Mouse (Mus musculus): ENCODE results near the gene Rab11fip3. TPM values are rescaled to one million over a fixed set of nuclear protein-coding genes. Genes with fewer than 3 reads are reported as not detected.

The Rab11fip3 gene
- polyA plus RNA-seq, 1 experiment from 2014 or later = 15.8 TPM

GRCm38 (mm10) chr17:25947576-25947975, 121.8 kb downstream of the Rab11fip3 start:
- H3K9me3 ChIP-seq (ENCODE audit: control insufficient read depth, low read length) = no peaks in the 10 kb centered on the region
- no peak overlapping the region for H3K4me3 ChIP-seq (ENCODE audit: low read depth, low read length)
- no peak overlapping the region for H3K27ac ChIP-seq (replicated peaks; ENCODE audit: low read depth, low read length)
- H3K27me3 ChIP-seq (replicated peaks; ENCODE audit: control insufficient read depth, insufficient read depth, low read length) = peaks cover 27% of the 10 kb centered on the region
- peaks cover 7% of the 10 kb centered on the region for H3K4me1 ChIP-seq (ENCODE audit: control insufficient read depth, insufficient read depth, low read length)
- H3K9ac ChIP-seq (ENCODE audit: low read depth, low read length) = no peak overlapping the region
- WGBS = 76% methylated on average over 4 of the region's 4 CpGs
- DNase-seq (ENCODE audit: low spot score) (no peak), ATAC-seq (ENCODE audit: low read depth) (no peak)
- H3K36me3 ChIP-seq (ENCODE audit: control insufficient read depth, insufficient read depth, low read length) = no peaks in the 10 kb centered on the region
- H3K4me2 ChIP-seq (ENCODE audit: low read depth, low read length) = no peak overlapping the region

DNA sequence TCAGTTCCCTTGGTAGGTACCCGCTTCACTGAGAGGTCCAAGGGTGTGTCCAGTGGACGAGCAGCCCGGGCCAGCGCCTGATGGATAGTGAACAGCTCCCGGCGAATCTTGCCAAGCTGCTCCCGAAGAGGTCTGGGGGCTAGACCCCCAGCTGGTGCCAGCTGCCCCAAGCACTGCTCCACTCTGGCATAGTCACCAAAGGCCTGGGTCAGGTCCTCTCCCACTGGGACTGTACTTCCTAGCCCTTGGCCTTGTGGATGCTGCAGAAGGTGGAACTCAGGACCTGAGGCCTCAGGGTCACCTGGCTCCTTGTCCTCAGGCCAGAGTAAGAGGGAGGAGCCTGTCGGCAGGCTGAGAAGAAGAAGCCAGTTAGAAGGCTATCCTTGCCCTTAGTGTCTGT, 122.5 kb downstream of the Rab11fip3 start:
- H3K36me3 ChIP-seq (ENCODE audit: control insufficient read depth, insufficient read depth, low read length) = no peaks in the 10 kb centered on the region
- WGBS = 87% methylated on average over 7 of the region's 8 CpGs
- no peak overlapping the region for H3K27ac ChIP-seq (replicated peaks; ENCODE audit: low read depth, low read length)
- no peak for ATAC-seq (ENCODE audit: low read depth)
- H3K9me3 ChIP-seq (ENCODE audit: control insufficient read depth, low read length) = no peaks in the 10 kb centered on the region
- DNase-seq (ENCODE audit: low spot score) = no peak
- no peak overlapping the region for H3K4me2 ChIP-seq (ENCODE audit: low read depth, low read length)
- H3K27me3 ChIP-seq (replicated peaks; ENCODE audit: control insufficient read depth, insufficient read depth, low read length) = peaks cover 20% of the 10 kb centered on the region
- peaks cover 13% of the 10 kb centered on the region for H3K4me1 ChIP-seq (ENCODE audit: control insufficient read depth, insufficient read depth, low read length)
- no peak overlapping the region for H3K9ac ChIP-seq (ENCODE audit: low read depth, low read length)
- H3K4me3 ChIP-seq (ENCODE audit: low read depth, low read length) = no peak overlapping the region

DNA sequence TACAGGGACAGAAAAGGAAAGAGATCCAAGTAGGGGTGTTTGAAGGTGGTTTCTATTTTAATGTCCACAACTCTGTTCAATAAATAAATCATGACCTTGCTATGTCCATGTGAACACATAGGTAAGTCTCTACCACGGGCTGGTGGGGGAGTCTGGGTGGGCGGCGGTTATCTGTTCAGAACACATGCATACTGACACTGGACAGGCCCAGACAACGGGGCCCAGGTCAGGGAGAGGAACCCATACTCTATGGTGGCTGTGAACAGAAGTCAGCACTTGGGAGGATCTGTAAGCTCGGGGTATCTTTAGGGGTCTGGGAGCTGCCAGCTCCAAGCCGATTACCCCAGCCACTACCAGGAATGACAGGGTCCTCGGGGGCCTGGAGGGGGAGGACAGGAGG, 123.0 kb downstream of the Rab11fip3 start:
- DNase-seq (ENCODE audit: low spot score) (no peak), ATAC-seq (ENCODE audit: low read depth) (no peak)
- peaks cover 10% of the 10 kb centered on the region for H3K4me1 ChIP-seq (ENCODE audit: control insufficient read depth, insufficient read depth, low read length)
- peaks cover 14% of the 10 kb centered on the region for H3K27me3 ChIP-seq (replicated peaks; ENCODE audit: control insufficient read depth, insufficient read depth, low read length)
- no peak overlapping the region for H3K27ac ChIP-seq (replicated peaks; ENCODE audit: low read depth, low read length)
- no peak overlapping the region for H3K9ac ChIP-seq (ENCODE audit: low read depth, low read length)
- 74% methylated on average over 7 of the region's 7 CpGs for WGBS
- no peaks in the 10 kb centered on the region for H3K9me3 ChIP-seq (ENCODE audit: control insufficient read depth, low read length)
- no peak overlapping the region for H3K4me2 ChIP-seq (ENCODE audit: low read depth, low read length)
- H3K36me3 ChIP-seq (ENCODE audit: control insufficient read depth, insufficient read depth, low read length) = no peaks in the 10 kb centered on the region
- no peak overlapping the region for H3K4me3 ChIP-seq (ENCODE audit: low read depth, low read length)

DNA sequence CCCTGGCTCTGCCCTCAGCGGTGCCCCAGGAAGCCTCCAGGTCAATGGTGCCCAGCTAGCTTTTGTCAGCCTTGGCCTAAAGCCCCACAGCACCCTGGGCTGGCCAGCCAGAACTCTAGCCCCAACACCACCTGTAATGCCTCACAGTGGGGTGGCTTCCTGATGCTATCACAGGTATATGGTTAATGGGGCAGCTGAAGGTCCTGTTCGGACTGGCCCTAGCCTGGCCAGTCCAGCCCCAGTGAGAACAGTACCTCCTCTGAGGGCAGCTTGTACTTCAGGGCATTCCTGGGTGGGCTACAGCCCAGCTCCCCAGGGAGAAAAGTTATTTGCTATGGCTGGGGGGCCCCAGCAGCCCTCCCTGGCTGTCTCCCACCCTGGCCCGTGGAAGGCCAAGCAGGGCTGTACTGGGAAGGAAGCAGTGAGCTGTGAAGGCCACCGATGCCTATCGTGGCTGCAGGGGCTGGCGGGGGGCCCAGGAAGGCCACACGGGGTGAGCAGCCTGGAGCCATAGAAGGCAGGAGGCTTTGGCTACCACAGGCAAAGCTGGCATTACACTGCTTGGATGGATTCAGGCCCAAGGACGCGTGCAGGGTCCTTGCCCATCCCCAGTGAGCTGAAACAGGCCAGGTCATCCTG, 123.7 kb downstream of the Rab11fip3 start:
- Histone ChIP-seq H3K9me3 (ENCODE audit: control insufficient read depth, low read length) (no peaks in the 10 kb centered on the region), H3K27ac (replicated peaks; ENCODE audit: low read depth, low read length) (no peak overlapping the region), H3K4me3 (ENCODE audit: low read depth, low read length) (no peak overlapping the region), H3K4me1 (ENCODE audit: control insufficient read depth, insufficient read depth, low read length) (peaks cover 12% of the 10 kb centered on the region), H3K27me3 (replicated peaks; ENCODE audit: control insufficient read depth, insufficient read depth, low read length) (peaks cover 7% of the 10 kb centered on the region), H3K36me3 (ENCODE audit: control insufficient read depth, insufficient read depth, low read length) (no peaks in the 10 kb centered on the region), H3K4me2 (ENCODE audit: low read depth, low read length) (no peak overlapping the region), H3K9ac (ENCODE audit: low read depth, low read length) (no peak overlapping the region)
- 62% methylated on average over 7 of the region's 9 CpGs for WGBS
- ATAC-seq (ENCODE audit: low read depth) = no peak
- DNase-seq (ENCODE audit: low spot score) = no peak

DNA sequence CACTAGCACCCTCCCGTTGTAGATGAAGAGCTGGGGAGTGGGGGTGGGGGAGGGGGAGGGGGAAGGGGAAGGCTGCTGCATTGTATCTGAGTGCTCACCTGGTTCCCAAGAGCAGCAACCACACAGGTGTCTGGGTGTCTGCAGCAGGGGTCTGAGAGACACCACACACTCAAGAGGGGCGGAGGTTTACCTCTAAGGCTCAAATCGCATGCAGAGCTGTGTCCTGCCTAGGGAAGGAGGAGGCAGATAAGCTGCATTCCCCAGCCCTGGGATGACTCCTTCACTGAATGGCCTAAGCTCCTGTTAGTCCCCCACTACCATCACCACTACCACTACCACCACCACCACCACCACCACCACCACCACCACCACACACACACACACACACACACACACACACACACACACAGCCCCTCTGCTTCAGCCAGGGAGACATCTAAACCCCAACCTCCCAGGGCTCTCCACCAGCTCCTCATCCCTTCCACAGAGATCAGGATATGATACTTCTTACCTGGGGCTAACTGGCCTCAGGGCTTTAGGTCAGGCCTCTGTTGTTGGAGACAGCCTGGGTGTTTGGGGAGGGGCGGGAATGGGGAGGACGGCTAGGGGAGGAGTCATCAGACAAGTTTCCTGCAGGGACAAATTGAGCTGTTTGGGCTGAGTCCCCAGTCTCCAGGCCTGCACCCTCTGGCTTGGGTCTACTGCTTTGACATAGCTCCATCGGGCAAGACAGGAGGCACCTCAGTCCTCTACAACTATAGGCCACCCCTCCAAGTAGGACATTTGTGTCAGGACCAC, 124.8 kb downstream of the Rab11fip3 start, which contains the start of the genes Pigq and Nhlrc4:
Pigq (minus strand) TSS at position 571 of the 798 bp plus-strand sequence.
Nhlrc4 (minus strand) TSS at position 596 of the 798 bp plus-strand sequence.
- DNase-seq (ENCODE audit: low spot score) (no peak), ATAC-seq (ENCODE audit: low read depth) (no peak)
- WGBS = 53% methylated on average over 4 of the region's 6 CpGs

DNA sequence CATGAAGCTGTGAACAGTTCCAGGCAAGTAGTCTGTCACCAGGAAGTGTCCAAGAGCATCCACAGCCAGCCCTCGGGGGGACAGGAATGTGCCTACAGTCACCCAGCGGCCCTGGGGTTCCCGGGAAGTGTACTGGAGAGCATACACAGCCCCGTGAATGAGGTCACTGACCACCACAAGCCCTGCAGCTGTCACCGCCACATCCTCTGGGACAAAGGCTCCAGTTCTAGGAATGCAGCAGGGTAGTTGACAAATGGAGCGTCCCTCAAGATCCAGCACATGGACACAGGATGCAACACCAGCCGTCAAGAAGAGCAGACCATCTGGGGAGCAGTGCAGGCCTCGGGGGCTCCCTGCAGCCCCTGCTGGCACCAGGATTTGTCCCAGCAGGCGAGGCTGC, 125.6 kb downstream of the Rab11fip3 start:
- no peak overlapping the region for H3K27ac ChIP-seq (replicated peaks; ENCODE audit: low read depth, low read length)
- H3K36me3 ChIP-seq (ENCODE audit: control insufficient read depth, insufficient read depth, low read length) = no peaks in the 10 kb centered on the region
- no peak overlapping the region for H3K9ac ChIP-seq (ENCODE audit: low read depth, low read length)
- H3K27me3 ChIP-seq (replicated peaks; ENCODE audit: control insufficient read depth, insufficient read depth, low read length) = no peaks in the 10 kb centered on the region
- no peak overlapping the region for H3K4me2 ChIP-seq (ENCODE audit: low read depth, low read length)
- H3K4me1 ChIP-seq (ENCODE audit: control insufficient read depth, insufficient read depth, low read length) = peaks cover 18% of the 10 kb centered on the region
- H3K9me3 ChIP-seq (ENCODE audit: control insufficient read depth, low read length) = no peaks in the 10 kb centered on the region
- no peak for DNase-seq (ENCODE audit: low spot score)
- H3K4me3 ChIP-seq (ENCODE audit: low read depth, low read length) = no peak overlapping the region
- WGBS = 69% methylated on average over 9 of the region's 9 CpGs
- ATAC-seq (ENCODE audit: low read depth) = no peak

More for the DNA sequence above, 124.8 kb downstream of the Rab11fip3 start, which contains the start of the genes Pigq and Nhlrc4:
- Histone ChIP-seq H3K36me3 (ENCODE audit: control insufficient read depth, insufficient read depth, low read length) (no peaks in the 10 kb centered on the region), H3K9me3 (ENCODE audit: control insufficient read depth, low read length) (no peaks in the 10 kb centered on the region), H3K4me1 (ENCODE audit: control insufficient read depth, insufficient read depth, low read length) (peaks cover 18% of the 10 kb centered on the region), H3K9ac (ENCODE audit: low read depth, low read length) (no peak within 1 kb of the TSS), H3K4me3 (ENCODE audit: low read depth, low read length) (no peak within 1 kb of the TSS), H3K4me2 (ENCODE audit: low read depth, low read length) (no peak within 1 kb of the TSS), H3K27me3 (replicated peaks; ENCODE audit: control insufficient read depth, insufficient read depth, low read length) (no peaks in the 10 kb centered on the region), H3K27ac (replicated peaks; ENCODE audit: low read depth, low read length) (no peak within 1 kb of the TSS)

- no peak overlapping the region for H3K4me3 ChIP-seq (ENCODE audit: low read depth, low read length)
- DNase-seq (ENCODE audit: low spot score) (no peak), ATAC-seq (ENCODE audit: low read depth) (no peak)
- no peak overlapping the region for H3K9ac ChIP-seq (ENCODE audit: low read depth, low read length)
- H3K36me3 ChIP-seq (ENCODE audit: control insufficient read depth, insufficient read depth, low read length) = no peaks in the 10 kb centered on the region
- WGBS = 85% methylated on average over 3 of the region's 3 CpGs
- H3K27ac ChIP-seq (replicated peaks; ENCODE audit: low read depth, low read length) = no peak overlapping the region
- H3K4me2 ChIP-seq (ENCODE audit: low read depth, low read length) = no peak overlapping the region
- H3K27me3 ChIP-seq (replicated peaks; ENCODE audit: control insufficient read depth, insufficient read depth, low read length) = no peaks in the 10 kb centered on the region
- no peaks in the 10 kb centered on the region for H3K9me3 ChIP-seq (ENCODE audit: control insufficient read depth, low read length)
- peaks cover 18% of the 10 kb centered on the region for H3K4me1 ChIP-seq (ENCODE audit: control insufficient read depth, insufficient read depth, low read length)
Observed at GRCm38 (mm10) chr17:25943221-25943620, 126.1 kb downstream of the Rab11fip3 start.

DNA sequence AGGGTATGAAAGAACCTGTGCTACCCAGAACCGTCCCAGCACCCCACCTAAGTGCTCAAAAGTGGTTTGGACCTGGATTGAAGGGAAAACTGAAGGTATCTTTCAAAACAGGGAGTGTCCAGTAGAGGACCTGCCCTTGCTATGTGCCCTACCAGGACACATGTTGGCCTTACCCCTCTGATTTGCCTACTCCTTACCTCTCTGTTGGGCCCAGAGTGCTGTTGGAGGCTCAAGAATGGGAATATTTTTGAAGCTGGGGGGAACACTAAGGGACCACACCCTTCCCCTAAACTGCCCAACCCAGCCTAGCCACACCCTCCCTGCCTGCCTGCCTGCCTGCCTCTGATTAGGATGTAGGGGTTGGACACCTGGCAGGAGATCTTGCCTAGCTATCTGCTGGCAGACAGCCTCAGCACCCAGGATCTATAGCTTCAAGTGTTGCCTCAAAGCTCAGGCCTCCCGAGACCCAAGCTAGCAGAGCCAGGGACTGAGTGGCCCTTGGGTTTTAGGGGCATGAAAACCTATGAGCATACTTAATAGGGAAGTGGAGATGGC, 126.7 kb downstream of the Rab11fip3 start:
- Histone ChIP-seq H3K4me1 (ENCODE audit: control insufficient read depth, insufficient read depth, low read length) (peaks cover 18% of the 10 kb centered on the region), H3K9ac (ENCODE audit: low read depth, low read length) (no peak overlapping the region), H3K4me2 (ENCODE audit: low read depth, low read length) (peak overlapping the region; percentile 58), H3K27me3 (replicated peaks; ENCODE audit: control insufficient read depth, insufficient read depth, low read length) (no peaks in the 10 kb centered on the region), H3K27ac (replicated peaks; ENCODE audit: low read depth, low read length) (no peak overlapping the region; the same call in 1 of the 2 replicates), H3K36me3 (ENCODE audit: control insufficient read depth, insufficient read depth, low read length) (peaks cover under 1% of the 10 kb centered on the region; the same call in 1 of the 2 replicates), H3K4me3 (ENCODE audit: low read depth, low read length) (peak overlapping the region; percentile 81; the same call in 1 of the 2 replicates), H3K9me3 (ENCODE audit: control insufficient read depth, low read length) (no peaks in the 10 kb centered on the region)
- ATAC-seq (ENCODE audit: low read depth) (no peak), DNase-seq (ENCODE audit: low spot score) (no peak)
- 81% methylated on average over 2 of the region's 2 CpGs for WGBS

All from embryonic facial prominence, embryonic 14.5 days (tissue).